Mouse (Mus musculus) limb, embryonic 14.5 days (tissue): ENCODE measurements around the gene 4930432K21Rik. TPM values are rescaled to one million over a fixed set of nuclear protein-coding genes. Genes with fewer than 3 reads are reported as not detected.
A peak's percentile ranks its signal among the peaks of the same experiment; 100 is the strongest.

Experiments used
- ATAC-seq: fragments of 200-750 bp; cut with Nextera tagmentation; 2 replicates; pipeline ENCODE4 v1.8.0; 2017; ENCODE audit warnings: low read depth, moderate number of reproducible peaks, moderate TSS enrichment; ENCODE audit not compliant: low FRiP score
- DNase-seq: peaks from one replicate; pipeline ENCODE4 v3.0.0-alpha.2; 2015; ENCODE audit warnings: low spot score
- H3K27ac ChIP-seq: fragments of 300-500 bp; sonication (generic); replicated peaks from 2 replicates; pipeline ENCODE4 v1.5.1; 2014; ENCODE audit warnings: low read depth, mild to moderate bottlenecking, low read length, moderate library complexity, mixed read lengths
- H3K27me3 ChIP-seq: fragments of 300-500 bp; sonication (generic); 2 replicates; pipeline ENCODE4 v1.6.1; 2014; ENCODE audit warnings: low read length, mixed read lengths; ENCODE audit not compliant: control insufficient read depth, insufficient read depth
- H3K36me3 ChIP-seq: fragments of 300-500 bp; sonication (generic); 2 replicates; pipeline ENCODE4 v1.6.1; 2014; ENCODE audit warnings: mild to moderate bottlenecking, low read length, moderate library complexity, mixed read lengths; ENCODE audit not compliant: control insufficient read depth, insufficient read depth
- H3K4me1 ChIP-seq: fragments of 300-500 bp; sonication (generic); 2 replicates; pipeline ENCODE4 v1.6.1; 2014; ENCODE audit warnings: antibody characterized with exemption, low read length, mixed read lengths; ENCODE audit not compliant: control insufficient read depth, insufficient read depth
- H3K4me2 ChIP-seq: fragments of 300-500 bp; sonication (generic); replicated peaks from 2 replicates; pipeline ENCODE4 v1.6.1; 2014; ENCODE audit warnings: low read depth, mild to moderate bottlenecking, low read length, moderate library complexity; ENCODE audit not compliant: severe bottlenecking
- H3K4me3 ChIP-seq: fragments of 300-500 bp; sonication (generic); replicated peaks from 2 replicates; pipeline ENCODE4 v1.5.1; 2014; ENCODE audit warnings: low read length
- H3K9ac ChIP-seq: fragments of 300-500 bp; sonication (generic); 2 replicates; pipeline ENCODE4 v1.6.1; 2014; ENCODE audit warnings: mild to moderate bottlenecking, low read depth, low read length, moderate library complexity; ENCODE audit not compliant: severe bottlenecking
- H3K9me3 ChIP-seq: fragments of 300-500 bp; sonication (generic); 2 replicates; pipeline ENCODE4 v1.6.1; 2016; ENCODE audit warnings: low read length; ENCODE audit not compliant: control insufficient read depth
- POLR2A ChIP-seq: fragments of 200-500 bp; IDR thresholded peaks from 2 replicates; pipeline ENCODE4 v1.8.0; 2012; ENCODE audit warnings: inconsistent platforms, mild to moderate bottlenecking, moderate library complexity, borderline replicate concordance; ENCODE audit not compliant: insufficient read depth, insufficient read length; ENCODE audit errors: extremely low read depth
- WGBS: fragments of 180-500 bp; shearing (Covaris S2); extraction: QIAGEN DNeasy Blood & Tissue Kit; methylation state at CpG from one replicate; pipeline ENCODE4 v1.1.7; 2014; 5-methylcytosine and 5-hydroxymethylcytosine counted together
- polyA plus RNA-seq, 2 experiments: library from polyadenylated mRNA; depleted of rRNA in 1 of 2; stranded (reverse) in 1 of 2; unstranded in 1 of 2; fragments of >200 nt; fragmentation: Nextera tagmentation in 1 of 2; extraction: Ambion mirVana in 1 of 2; gene quantifications; 2 replicates each; pipeline versions ENCODE4 v1.2.1 to v1.2.3; 2012 to 2014

4930432K21Rik gene
- polyA plus RNA-seq, 2 experiments, result 0.72 to 1.7 TPM

GRCm38 (mm10) chr8:84197922-84198774 lies 50.3 kb downstream of the 4930432K21Rik start:
- Histone ChIP-seq H3K36me3 (no peaks in the 10 kb centered on the region), H3K9ac (peak overlapping the region; percentile 74), H3K27me3 (no peaks in the 10 kb centered on the region), H3K4me3 (peak overlapping the region; percentile 58), H3K9me3 (no peaks in the 10 kb centered on the region), H3K27ac (peak overlapping the region; percentile 99), H3K4me2 (peak overlapping the region; percentile 75), H3K4me1 (peaks cover 46% of the 10 kb centered on the region)
- peak; percentile 78 for ATAC-seq
- TF ChIP-seq POLR2A, result no peak
- peak; percentile 94 for DNase-seq
- 2% methylated on average over 30 of the region's 30 CpGs for WGBS

DNA sequence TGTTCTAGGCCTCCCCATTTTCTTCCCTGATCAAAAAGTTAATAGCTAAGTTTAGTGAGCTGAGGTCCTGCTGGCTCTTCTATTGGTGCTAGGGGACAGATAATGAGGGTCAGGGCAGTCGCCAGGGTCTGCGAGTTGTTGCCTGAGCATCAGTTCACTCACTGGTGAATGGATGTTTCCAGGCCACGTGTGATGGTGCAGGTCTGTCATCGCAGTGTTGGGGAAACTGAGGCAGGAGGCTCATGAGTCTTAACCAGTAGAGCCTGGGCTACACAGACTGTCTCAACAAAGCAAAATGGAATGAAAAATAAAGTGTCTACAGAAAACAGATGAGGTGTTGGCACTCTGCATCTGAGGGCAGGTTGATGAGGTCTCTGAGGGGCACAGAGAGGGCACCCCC lies 51.0 kb downstream of the 4930432K21Rik start:
- Histone ChIP-seq H3K9ac (peak overlapping the region; percentile 41; the same call in 1 of the 2 replicates), H3K4me1 (peaks cover 45% of the 10 kb centered on the region), H3K9me3 (no peaks in the 10 kb centered on the region), H3K27me3 (no peaks in the 10 kb centered on the region), H3K4me3 (peak overlapping the region; percentile 58; the same call in 1 of the 2 replicates), H3K4me2 (peak overlapping the region; percentile 75), H3K36me3 (no peaks in the 10 kb centered on the region), H3K27ac (peak overlapping the region; percentile 99)
- WGBS, result 23% methylated on average over 4 of the region's 4 CpGs
- no peak for TF ChIP-seq POLR2A
- ATAC-seq (no peak), DNase-seq (no peak)

DNA sequence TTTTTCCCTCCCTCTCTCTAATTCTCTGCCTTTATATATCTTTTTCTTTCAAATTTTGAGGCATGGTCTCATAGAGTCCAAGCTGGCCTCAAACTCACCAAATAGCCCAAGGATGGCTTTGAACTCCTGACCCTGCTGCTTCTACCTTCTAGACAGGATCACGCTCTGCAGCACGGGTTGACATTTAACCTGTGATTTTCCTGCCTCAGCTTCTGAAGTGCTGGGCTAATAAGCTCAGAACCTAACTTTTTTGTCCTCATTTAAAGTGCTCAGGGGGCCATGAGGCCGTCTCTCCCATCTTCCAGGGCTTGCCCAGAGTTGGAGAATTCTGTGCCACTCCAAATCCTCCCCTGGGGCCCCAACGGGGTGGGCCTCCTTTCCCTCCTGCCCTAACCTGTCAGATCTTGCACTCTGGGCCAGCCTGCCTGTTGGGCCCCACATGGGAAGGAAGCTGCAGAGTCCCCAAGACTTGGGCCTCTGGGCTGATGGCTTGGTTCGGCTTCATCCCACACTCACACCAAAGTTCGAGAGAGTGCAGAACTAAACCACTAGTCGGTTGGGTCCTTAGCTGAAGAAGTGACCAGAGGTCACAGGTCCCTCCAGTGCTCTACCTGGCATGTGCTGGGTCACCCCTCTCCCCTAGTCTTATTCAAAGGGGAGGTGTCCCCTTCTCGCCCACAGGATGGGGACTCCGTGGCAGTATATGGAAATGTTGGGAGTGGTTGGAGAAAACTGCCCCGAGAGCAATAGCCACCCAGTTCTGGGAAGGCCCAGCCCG lies 51.7 kb downstream of the 4930432K21Rik start:
- Histone ChIP-seq H3K9ac (no peak overlapping the region; the same call in 1 of the 2 replicates), H3K27ac (peak overlapping the region; percentile 99), H3K9me3 (no peaks in the 10 kb centered on the region), H3K27me3 (no peaks in the 10 kb centered on the region), H3K4me1 (peaks cover 48% of the 10 kb centered on the region), H3K4me2 (no peak overlapping the region; the same call in none of the 2 replicates), H3K4me3 (peak overlapping the region; percentile 77; the same call in 1 of the 2 replicates), H3K36me3 (peaks cover 1% of the 10 kb centered on the region; the same call in 1 of the 2 replicates)
- TF ChIP-seq POLR2A, result no peak
- DNase-seq, result no peak
- 33% methylated on average over 11 of the region's 11 CpGs for WGBS
- ATAC-seq, result no peak

GRCm38 (mm10) chr8:84200126-84200555 lies 52.3 kb downstream of the 4930432K21Rik start:
- peak overlapping the region; percentile 90 for H3K9ac ChIP-seq
- peaks cover 48% of the 10 kb centered on the region for H3K4me1 ChIP-seq
- DNase-seq (no peak), ATAC-seq (no peak)
- WGBS, result 20% methylated on average over 8 of the region's 8 CpGs
- peak overlapping the region; percentile 77 for H3K4me3 ChIP-seq
- H3K36me3 ChIP-seq, result peaks cover 7% of the 10 kb centered on the region
- H3K9me3 ChIP-seq, result no peaks in the 10 kb centered on the region
- no peak for TF ChIP-seq POLR2A
- peak overlapping the region; percentile 96 for H3K4me2 ChIP-seq
- peak overlapping the region; percentile 99 for H3K27ac ChIP-seq
- no peaks in the 10 kb centered on the region for H3K27me3 ChIP-seq

DNA sequence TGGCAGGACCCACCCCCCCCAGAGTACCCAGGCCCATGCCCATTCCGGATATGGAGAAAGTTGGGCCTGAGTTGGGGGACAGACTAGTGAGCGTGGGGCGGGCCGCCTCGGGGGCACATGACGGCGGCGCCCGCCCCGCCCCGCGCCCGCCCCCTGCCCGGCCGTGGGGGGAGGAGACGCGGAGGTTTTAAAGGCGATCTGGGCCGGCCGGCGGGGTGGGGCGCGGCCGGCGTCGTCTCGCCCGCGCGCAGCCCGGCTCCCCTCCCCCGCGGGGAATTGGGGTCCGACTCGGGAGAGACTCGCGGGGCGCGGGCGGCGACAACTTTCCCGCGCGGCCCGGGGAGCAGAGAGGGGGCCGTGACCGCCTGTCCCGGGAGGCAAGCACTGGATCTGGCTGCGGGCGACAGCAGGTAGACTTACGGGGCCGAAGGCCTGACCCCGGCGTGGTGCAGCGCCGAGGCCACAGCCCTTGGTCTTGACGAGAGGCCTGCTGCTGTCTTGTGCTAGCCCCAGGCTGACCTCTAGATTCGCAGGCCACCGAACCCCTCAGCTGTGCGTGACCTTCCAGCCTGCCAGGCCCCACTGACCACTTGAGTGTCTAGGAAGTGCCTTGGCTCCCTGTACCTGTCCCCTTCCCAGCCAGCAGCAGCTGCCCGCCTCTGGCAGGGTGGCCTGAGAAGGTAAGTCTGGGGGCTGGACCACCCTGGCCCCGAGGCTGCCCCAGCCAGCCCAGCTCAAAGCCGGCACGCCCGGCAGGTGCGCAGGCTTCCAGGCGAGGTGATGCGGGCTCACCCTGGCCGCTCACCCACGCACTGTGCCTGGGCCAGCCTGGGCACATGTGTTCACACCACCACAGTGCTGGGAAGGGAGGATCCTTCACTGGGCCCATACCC lies 53.1 kb downstream of the 4930432K21Rik start:
- peak overlapping the region; percentile 90 for H3K9ac ChIP-seq
- peak overlapping the region; percentile 96 for H3K4me2 ChIP-seq
- H3K36me3 ChIP-seq, result peaks cover 12% of the 10 kb centered on the region
- DNase-seq, result peak; percentile 82
- peaks cover 48% of the 10 kb centered on the region for H3K4me1 ChIP-seq
- peak; percentile 38; the same call in 1 of the 2 replicates for ATAC-seq
- no peaks in the 10 kb centered on the region for H3K27me3 ChIP-seq
- peak overlapping the region; percentile 99 for H3K27ac ChIP-seq
- peak; percentile 55; the same call in 1 of the 2 replicates for TF ChIP-seq POLR2A
- WGBS, result 7% methylated on average over 21 of the region's 70 CpGs
- peak overlapping the region; percentile 77 for H3K4me3 ChIP-seq
- no peaks in the 10 kb centered on the region for H3K9me3 ChIP-seq
